Mouse (Mus musculus) erythroid progenitor cell, adult 5-6 weeks (primary cell): ENCODE data around the gene Gm17387. TPM values are rescaled to one million over a fixed set of nuclear protein-coding genes. Genes with fewer than 3 reads are reported as not detected.

ENCODE experiments used
- ATAC-seq: replicated peaks from 2 replicates; pipeline ENCODE4 v1.8.0; 2016; ENCODE audit warnings: moderate number of reproducible peaks, mild to moderate bottlenecking, moderate TSS enrichment, inconsistent platforms; ENCODE audit not compliant: poor library complexity, low FRiP score, severe bottlenecking
- total RNA-seq, 2 experiments: library from RNA; stranded (forward) in 1 of 2; stranded (reverse) in 1 of 2; fragments of 150-400 nt in 1 of 2; fragments of 186-747, 209-891 nt in 1 of 2; gene quantifications; 2 replicates each; pipeline versions ENCODE4 v1.2.3 to v1.2.4; 2015 to 2017; ENCODE audit warnings: low replicate concordance in 2 of 2

Gene Gm17387
- total RNA-seq, 2 experiments from 2014 or later, result not detected

DNA sequence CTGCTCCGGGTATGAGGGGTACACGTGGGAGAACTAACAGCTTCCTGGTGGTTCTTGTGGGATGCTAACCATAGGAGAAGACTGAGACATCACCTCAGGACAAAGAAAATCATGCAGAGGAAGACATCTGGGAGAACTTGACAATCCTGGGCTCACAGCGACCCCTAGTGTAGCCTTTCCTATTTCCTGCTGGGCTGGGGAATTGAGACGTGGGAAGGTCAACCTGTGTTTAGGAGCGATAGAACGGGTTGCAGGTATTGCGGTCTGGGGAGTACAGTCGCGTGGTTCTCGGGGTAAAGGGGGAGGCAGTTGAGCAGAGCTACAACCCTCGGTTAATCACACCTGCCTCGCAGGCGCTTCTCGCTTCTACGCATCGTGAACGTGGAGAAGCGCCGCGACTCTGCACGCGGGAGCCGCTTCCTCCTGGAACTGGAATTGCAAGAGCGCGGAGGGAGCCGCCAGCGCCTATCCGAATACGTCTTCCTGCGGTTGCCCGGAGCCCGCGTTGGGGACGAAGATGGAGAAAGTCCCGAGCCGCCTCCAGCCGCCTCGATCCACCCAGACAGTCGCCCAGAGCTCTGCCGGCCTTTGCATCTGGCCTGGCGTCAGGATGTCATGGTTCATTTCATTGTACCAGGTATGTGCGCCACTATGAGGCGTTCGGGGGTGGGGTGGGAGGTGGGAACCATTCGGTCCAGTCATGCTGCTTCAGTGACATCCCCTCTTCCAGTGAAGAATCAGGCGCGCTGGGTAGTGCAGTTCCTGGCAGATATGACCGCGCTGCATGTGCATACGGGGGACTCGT, 41.3 kb downstream of the Gm17387 start:
- ATAC-seq, result 0 out of 2 replicates have a peak, but pooled peaks have one; percentile 30

DNA sequence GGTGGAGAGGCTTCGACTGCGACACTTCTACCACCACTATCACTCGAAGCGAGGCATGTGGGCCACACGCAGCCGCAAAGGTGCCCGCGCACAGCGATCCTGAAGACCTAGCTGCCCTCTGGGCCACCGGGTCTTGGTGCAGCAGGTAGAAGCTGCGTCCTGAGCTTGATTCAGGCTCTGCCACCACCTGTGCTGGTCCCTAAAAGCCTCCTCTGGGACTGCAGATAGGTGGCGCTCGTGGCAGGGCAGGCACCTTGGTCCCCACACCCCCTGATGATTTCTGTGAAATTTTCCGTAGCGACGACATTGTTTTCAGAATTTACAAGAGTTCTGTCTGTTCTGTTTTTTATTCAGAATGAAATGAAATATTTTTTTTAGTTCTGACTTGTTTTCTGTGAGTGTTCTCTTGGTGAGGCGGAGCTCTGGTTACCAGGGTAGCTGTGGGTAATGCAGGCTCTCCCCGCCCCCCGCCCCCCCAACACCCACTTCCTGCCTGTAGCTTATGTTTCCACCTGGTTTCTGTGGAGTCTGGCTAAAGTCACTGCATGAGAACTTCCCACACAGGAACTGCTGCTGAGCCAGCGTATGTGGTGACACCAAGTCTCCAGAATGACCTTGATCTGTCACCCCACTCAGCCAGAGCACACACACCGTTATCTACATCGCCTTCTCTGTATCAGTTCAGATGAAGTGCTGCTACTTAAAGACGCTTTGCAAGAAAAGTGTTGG, 43.2 kb downstream of the Gm17387 start:
- 0 out of 2 replicates have a peak, but pooled peaks have one; percentile 50 for ATAC-seq

DNA sequence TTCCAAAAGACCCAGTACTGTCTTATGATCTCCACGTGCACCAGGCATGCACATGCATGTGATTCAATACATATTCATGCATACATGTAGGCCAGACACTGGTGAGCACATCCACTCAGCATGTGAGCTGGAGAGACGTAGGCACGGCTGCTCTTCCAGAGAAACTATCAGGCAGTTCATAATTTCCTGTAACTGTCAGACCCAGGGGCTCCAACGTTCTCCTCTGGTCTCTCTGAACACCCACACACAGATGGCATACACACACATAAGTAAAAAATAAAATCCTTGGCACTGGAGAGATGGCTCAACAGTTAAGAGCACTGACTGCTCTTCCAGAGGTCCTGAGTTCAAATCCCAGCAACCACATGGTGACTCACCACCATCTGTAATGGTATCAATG, 44.9 kb downstream of the Gm17387 start:
- ATAC-seq, result no peak

DNA sequence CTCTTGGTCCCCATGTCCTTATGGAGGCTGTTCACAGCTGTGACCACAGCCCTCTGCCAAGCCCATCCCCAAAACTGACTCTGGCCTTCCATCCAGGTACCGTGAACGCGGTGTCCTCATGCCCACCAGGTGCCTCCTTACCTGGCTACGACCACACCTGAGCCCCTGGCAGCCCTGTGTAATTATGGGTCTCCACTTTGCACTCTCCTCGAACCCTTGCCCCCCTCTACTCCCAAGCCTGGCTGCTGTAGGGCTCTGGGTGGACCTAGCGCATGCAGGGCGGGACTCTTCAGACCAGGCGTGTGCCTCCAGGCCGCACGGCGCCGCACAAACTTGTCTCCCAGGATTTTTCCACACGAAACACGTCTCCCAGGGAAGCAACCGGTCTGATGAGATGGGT, 48.9 kb downstream of the Gm17387 start, which contains the start of gene Pkp3:
Gene Pkp3 (plus strand): TSS at position 378 of the 400 bp plus-strand sequence.
- no peak for ATAC-seq

DNA sequence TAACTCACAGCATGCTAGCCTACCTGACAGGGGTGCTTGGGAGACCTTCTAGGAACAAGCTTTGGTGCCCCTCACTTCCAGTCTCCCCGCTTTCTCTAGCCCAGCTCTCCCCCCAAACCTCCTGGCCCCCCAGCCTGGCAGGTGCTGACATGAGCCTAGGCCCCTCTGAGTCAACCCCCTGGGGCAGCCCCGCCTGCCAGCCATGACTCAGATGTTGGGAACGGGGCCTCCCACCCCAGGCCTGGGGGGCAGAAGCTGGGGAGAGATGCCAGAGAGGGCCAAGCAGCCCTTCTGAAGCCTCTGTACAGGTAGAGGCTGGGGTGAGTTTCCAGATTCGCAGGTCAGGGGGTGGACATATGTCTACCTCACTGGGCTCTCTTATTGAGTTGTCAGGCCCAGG, 49.9 kb downstream of the Gm17387 start:
- ATAC-seq, result no peak

Other genes starting within 250 kb of the Gm17387 start
Only the 30 nearest of the 32 such genes appear.
- 0.36 TPM in 1 of 2 replicates, not detected in the other for gene Zfp941, start 207.0 kb upstream of the Gm17387 start, total RNA-seq (2015; ENCODE audit: low replicate concordance)
- gene Zfp941, start 207.0 kb upstream of the Gm17387 start, total RNA-seq (2017; ENCODE audit: low replicate concordance), result not detected in 2 replicates
- not detected in 2 replicates for gene Urah, start 194.1 kb upstream of the Gm17387 start, total RNA-seq (2015; ENCODE audit: low replicate concordance)
- not detected in 2 replicates for gene Urah, start 194.1 kb upstream of the Gm17387 start, total RNA-seq (2017; ENCODE audit: low replicate concordance)
- gene Scgb1c1, start 183.6 kb upstream of the Gm17387 start, total RNA-seq (2015; ENCODE audit: low replicate concordance), result not detected in 2 replicates
- not detected in 2 replicates for gene Scgb1c1, start 183.6 kb upstream of the Gm17387 start, total RNA-seq (2017; ENCODE audit: low replicate concordance)
- gene Odf3, start 181.3 kb upstream of the Gm17387 start, total RNA-seq (2015; ENCODE audit: low replicate concordance), result not detected in 2 replicates
- not detected in 2 replicates for gene Odf3, start 181.3 kb upstream of the Gm17387 start, total RNA-seq (2017; ENCODE audit: low replicate concordance)
- gene Gm45785, start 172.8 kb upstream of the Gm17387 start, total RNA-seq (2015; ENCODE audit: low replicate concordance), result not detected in 2 replicates
- gene Gm45785, start 172.8 kb upstream of the Gm17387 start, total RNA-seq (2017; ENCODE audit: low replicate concordance), result 2.8 TPM in 1 of 2 replicates, not detected in the other
- gene Ric8a, start 172.2 kb upstream of the Gm17387 start, total RNA-seq (2015; ENCODE audit: low replicate concordance), result 19.1 and 49.5 TPM in 2 replicates
- 12.1 and 22.2 TPM in 2 replicates for gene Ric8a, start 172.2 kb upstream of the Gm17387 start, total RNA-seq (2017; ENCODE audit: low replicate concordance)
- gene Bet1l, start 171.6 kb upstream of the Gm17387 start, total RNA-seq (2015; ENCODE audit: low replicate concordance), result 7.6 and 9.2 TPM in 2 replicates
- 9.0 and 9.4 TPM in 2 replicates for gene Bet1l, start 171.6 kb upstream of the Gm17387 start, total RNA-seq (2017; ENCODE audit: low replicate concordance)
- gene Psmd13, start 147.2 kb upstream of the Gm17387 start, total RNA-seq (2015; ENCODE audit: low replicate concordance), result 74.2 and 90.1 TPM in 2 replicates
- gene Psmd13, start 147.2 kb upstream of the Gm17387 start, total RNA-seq (2017; ENCODE audit: low replicate concordance), result 136 and 162 TPM in 2 replicates
- gene Sirt3, start 146.8 kb upstream of the Gm17387 start, total RNA-seq (2015; ENCODE audit: low replicate concordance), result 14.4 and 16.3 TPM in 2 replicates
- gene Sirt3, start 146.8 kb upstream of the Gm17387 start, total RNA-seq (2017; ENCODE audit: low replicate concordance), result 6.5 and 13.5 TPM in 2 replicates
- not detected in 2 replicates for gene Cox8b, start 128.7 kb upstream of the Gm17387 start, total RNA-seq (2015; ENCODE audit: low replicate concordance)
- gene Cox8b, start 128.7 kb upstream of the Gm17387 start, total RNA-seq (2017; ENCODE audit: low replicate concordance), result not detected in 2 replicates
- gene Nlrp6, start 108.2 kb upstream of the Gm17387 start, total RNA-seq (2015; ENCODE audit: low replicate concordance), result not detected in 2 replicates
- not detected in 2 replicates for gene Nlrp6, start 108.2 kb upstream of the Gm17387 start, total RNA-seq (2017; ENCODE audit: low replicate concordance)
- 0.72 TPM in 1 of 2 replicates, not detected in the other for gene Pgghg, start 87.7 kb upstream of the Gm17387 start, total RNA-seq (2015; ENCODE audit: low replicate concordance)
- gene Pgghg, start 87.7 kb upstream of the Gm17387 start, total RNA-seq (2017; ENCODE audit: low replicate concordance), result 0.90 and 1.3 TPM in 2 replicates
- gene Ifitm5, start 78.8 kb upstream of the Gm17387 start, total RNA-seq (2015; ENCODE audit: low replicate concordance), result not detected in 2 replicates
- not detected in 2 replicates for gene Ifitm5, start 78.8 kb upstream of the Gm17387 start, total RNA-seq (2017; ENCODE audit: low replicate concordance)
- gene Gm45717, start 73.2 kb upstream of the Gm17387 start, total RNA-seq (2015; ENCODE audit: low replicate concordance), result not detected in 2 replicates
- not detected in 2 replicates for gene Gm45717, start 73.2 kb upstream of the Gm17387 start, total RNA-seq (2017; ENCODE audit: low replicate concordance)
- gene Ifitm2, start 73.1 kb upstream of the Gm17387 start, total RNA-seq (2015; ENCODE audit: low replicate concordance), result 61.6 and 73.4 TPM in 2 replicates
- gene Ifitm2, start 73.1 kb upstream of the Gm17387 start, total RNA-seq (2017; ENCODE audit: low replicate concordance), result 14.5 and 51.7 TPM in 2 replicates
- 31.0 TPM in 1 of 2 replicates, not detected in the other for gene Ifitm1, start 61.9 kb upstream of the Gm17387 start, total RNA-seq (2015; ENCODE audit: low replicate concordance)
- gene Ifitm1, start 61.9 kb upstream of the Gm17387 start, total RNA-seq (2017; ENCODE audit: low replicate concordance), result 0.90 and 20.6 TPM in 2 replicates
- 156 and 271 TPM in 2 replicates for gene Ifitm3, start 18.4 kb upstream of the Gm17387 start, total RNA-seq (2015; ENCODE audit: low replicate concordance)
- 73.5 and 106 TPM in 2 replicates for gene Ifitm3, start 18.4 kb upstream of the Gm17387 start, total RNA-seq (2017; ENCODE audit: low replicate concordance)
- 172 and 212 TPM in 2 replicates for gene Ifitm6, start 11.2 kb upstream of the Gm17387 start, total RNA-seq (2015; ENCODE audit: low replicate concordance)
- gene Ifitm6, start 11.2 kb upstream of the Gm17387 start, total RNA-seq (2017; ENCODE audit: low replicate concordance), result 65.6 and 95.9 TPM in 2 replicates
- gene B4galnt4, start 32.0 kb downstream of the Gm17387 start, total RNA-seq (2015; ENCODE audit: low replicate concordance), result not detected in 2 replicates
- 0.26 TPM in 1 of 2 replicates, not detected in the other for gene B4galnt4, start 32.0 kb downstream of the Gm17387 start, total RNA-seq (2017; ENCODE audit: low replicate concordance)
- 4.3 TPM in 1 of 2 replicates, not detected in the other for gene Pkp3, start 49.1 kb downstream of the Gm17387 start, total RNA-seq (2015; ENCODE audit: low replicate concordance)
- 0.91 and 1.3 TPM in 2 replicates for gene Pkp3, start 49.1 kb downstream of the Gm17387 start, total RNA-seq (2017; ENCODE audit: low replicate concordance)
- 4.2 and 10.5 TPM in 2 replicates for gene Sigirr, start 71.4 kb downstream of the Gm17387 start, total RNA-seq (2015; ENCODE audit: low replicate concordance)
- 1.5 TPM in 1 of 2 replicates, not detected in the other for gene Sigirr, start 71.4 kb downstream of the Gm17387 start, total RNA-seq (2017; ENCODE audit: low replicate concordance)
- gene Ano9, start 88.7 kb downstream of the Gm17387 start, total RNA-seq (2015; ENCODE audit: low replicate concordance), result not detected in 2 replicates
- not detected in 2 replicates for gene Ano9, start 88.7 kb downstream of the Gm17387 start, total RNA-seq (2017; ENCODE audit: low replicate concordance)
- 278 and 380 TPM in 2 replicates for gene Ptdss2, start 93.3 kb downstream of the Gm17387 start, total RNA-seq (2015; ENCODE audit: low replicate concordance)
- gene Ptdss2, start 93.3 kb downstream of the Gm17387 start, total RNA-seq (2017; ENCODE audit: low replicate concordance), result 309 and 327 TPM in 2 replicates
- 9.6 and 16.2 TPM in 2 replicates for gene Rnh1, start 143.7 kb downstream of the Gm17387 start, total RNA-seq (2015; ENCODE audit: low replicate concordance)
- 3.7 and 20.5 TPM in 2 replicates for gene Rnh1, start 143.7 kb downstream of the Gm17387 start, total RNA-seq (2017; ENCODE audit: low replicate concordance)
- gene Hras, start 164.9 kb downstream of the Gm17387 start, total RNA-seq (2015; ENCODE audit: low replicate concordance), result 39.8 and 94.4 TPM in 2 replicates
- gene Hras, start 164.9 kb downstream of the Gm17387 start, total RNA-seq (2017; ENCODE audit: low replicate concordance), result 40.5 and 47.2 TPM in 2 replicates
- 8.3 and 8.8 TPM in 2 replicates for gene Lrrc56, start 165.0 kb downstream of the Gm17387 start, total RNA-seq (2015; ENCODE audit: low replicate concordance)
- 3.6 and 5.8 TPM in 2 replicates for gene Lrrc56, start 165.0 kb downstream of the Gm17387 start, total RNA-seq (2017; ENCODE audit: low replicate concordance)
- 1.8 TPM in 1 of 2 replicates, not detected in the other for gene Lmntd2, start 184.9 kb downstream of the Gm17387 start, total RNA-seq (2015; ENCODE audit: low replicate concordance)
- 2.2 TPM in 1 of 2 replicates, not detected in the other for gene Lmntd2, start 184.9 kb downstream of the Gm17387 start, total RNA-seq (2017; ENCODE audit: low replicate concordance)
- gene Rassf7, start 186.7 kb downstream of the Gm17387 start, total RNA-seq (2015; ENCODE audit: low replicate concordance), result 33.1 and 33.9 TPM in 2 replicates
- gene Rassf7, start 186.7 kb downstream of the Gm17387 start, total RNA-seq (2017; ENCODE audit: low replicate concordance), result 10.9 and 13.4 TPM in 2 replicates
- 80.1 and 114 TPM in 2 replicates for gene Phrf1, start 199.7 kb downstream of the Gm17387 start, total RNA-seq (2015; ENCODE audit: low replicate concordance)
- 63.5 and 90.0 TPM in 2 replicates for gene Phrf1, start 199.7 kb downstream of the Gm17387 start, total RNA-seq (2017; ENCODE audit: low replicate concordance)
- 52.8 and 81.4 TPM in 2 replicates for gene Irf7, start 237.3 kb downstream of the Gm17387 start, total RNA-seq (2015; ENCODE audit: low replicate concordance)
- 68.6 and 76.5 TPM in 2 replicates for gene Irf7, start 237.3 kb downstream of the Gm17387 start, total RNA-seq (2017; ENCODE audit: low replicate concordance)